Mouse (Mus musculus) thymus, adult 2 months (tissue): ENCODE data around the gene Dnajc7.

ENCODE experiments used
- CTCF ChIP-seq: fragments of 200-500 bp; IDR thresholded peaks from 2 replicates; pipeline ENCODE4 v1.5.1; 2012; ENCODE audit warnings: mild to moderate bottlenecking, control low read depth, low read length, moderate library complexity, borderline replicate concordance; ENCODE audit not compliant: control insufficient read depth, poor library complexity, insufficient read depth; ENCODE audit errors: extremely low read depth
- POLR2A ChIP-seq: fragments of 200-500 bp; IDR thresholded peaks from 2 replicates; pipeline ENCODE4 v1.6.1; 2012; ENCODE audit warnings: mild to moderate bottlenecking, low read length, control low read depth, moderate library complexity; ENCODE audit not compliant: control insufficient read depth, poor library complexity, insufficient read depth; ENCODE audit errors: extremely low read depth

DNA sequence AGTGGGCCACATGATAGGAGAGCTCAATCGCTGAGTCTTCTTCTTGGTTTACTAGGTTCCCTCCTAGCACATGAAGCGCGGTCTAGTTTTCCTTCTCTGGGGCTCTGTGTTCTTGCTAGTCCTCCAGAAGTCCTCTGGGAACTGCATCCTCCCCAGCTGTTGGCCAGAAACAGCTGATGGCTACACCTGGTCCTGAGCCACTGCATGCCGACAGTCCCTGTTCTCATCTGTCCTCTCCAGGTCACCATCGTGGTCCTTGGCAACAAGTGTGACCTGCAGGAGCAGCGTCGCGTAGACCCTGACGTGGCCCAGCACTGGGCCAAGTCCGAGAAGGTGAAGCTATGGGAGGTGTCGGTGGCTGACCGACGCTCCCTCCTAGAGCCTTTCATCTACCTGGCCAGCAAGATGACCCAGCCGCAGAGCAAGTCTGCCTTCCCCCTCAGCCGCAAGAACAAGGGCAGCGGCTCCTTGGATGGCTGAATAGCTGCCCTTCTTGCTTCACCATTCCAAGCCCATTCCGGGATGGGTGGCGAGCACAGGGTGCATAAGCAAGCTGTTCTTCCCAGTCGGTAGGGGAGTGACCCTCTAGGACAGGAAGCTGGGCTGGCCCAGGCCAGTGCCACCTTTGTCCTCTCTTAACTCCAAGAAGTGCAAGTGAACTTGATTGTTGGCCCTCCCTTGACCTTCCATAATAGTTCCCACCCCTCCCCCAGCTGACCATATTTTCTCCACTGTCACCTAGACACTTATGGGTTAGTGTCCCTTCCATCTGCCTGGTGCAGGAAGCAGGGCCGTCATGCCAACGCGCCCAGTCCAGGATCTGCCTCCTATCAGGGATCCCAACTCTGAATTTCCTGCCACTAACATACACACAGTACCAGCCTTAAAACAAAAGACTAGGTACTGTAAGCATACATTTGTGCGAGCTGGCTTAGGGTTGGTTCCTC, 6.1 kb upstream of the Dnajc7 start:
- TF ChIP-seq CTCF (no peak), POLR2A (no peak)
